Mouse (Mus musculus) neutrophil, adult 65 days (primary cell): ENCODE results near the gene Aadacl3. TPM values are rescaled to one million over a fixed set of nuclear protein-coding genes. Genes with fewer than 3 reads are reported as not detected.

Experiments
- total RNA-seq: library from RNA; stranded (reverse); gene quantifications from 2 replicates; pipeline ENCODE4 v1.2.4, GENCODE M21; 2023

Gene Aadacl3
- not detected in 2 replicates for total RNA-seq

GRCm38 (mm10) chr4:144463656-144464055 is at the start of gene Aadacl3:
Gene Aadacl3, minus strand, starts transcription at chr4:144463756.

GRCm38 (mm10) chr4:144453217-144453616 is 10.3 kb downstream of the Aadacl3 start, which contains the start of gene Gm9944:
Gene Gm9944, minus strand, starts transcription at chr4:144453317.

GRCm38 (mm10) chr4:144438672-144439071 is 24.9 kb downstream of the Aadacl3 start, which contains the start of gene 1700012P22Rik:
Gene 1700012P22Rik, minus strand, starts transcription at chr4:144438772.

GRCm38 (mm10) chr4:144408290-144408689 is 55.3 kb downstream of the Aadacl3 start, which contains the start of gene Pramef12:
Gene Pramef12, minus strand, starts transcription at chr4:144408464.

Other genes with a start within 250 kb of the Aadacl3 start
- gene Pramel5, start 183.3 kb downstream of the Aadacl3 start, total RNA-seq: not detected in 2 replicates
- not detected in 2 replicates for gene Gm13128, start 133.5 kb downstream of the Aadacl3 start, total RNA-seq
- not detected in 2 replicates for gene Gm13119, start 105.8 kb downstream of the Aadacl3 start, total RNA-seq
- gene Pramef20, start 85.8 kb downstream of the Aadacl3 start, total RNA-seq: not detected in 2 replicates
- gene Pramef12, start 55.3 kb downstream of the Aadacl3 start, total RNA-seq: not detected in 2 replicates
- gene 1700012P22Rik, start 25.0 kb downstream of the Aadacl3 start, total RNA-seq: not detected in 2 replicates
- gene Gm9944, start 10.4 kb downstream of the Aadacl3 start, total RNA-seq: not detected in 2 replicates
- gene 9430007A20Rik, start 56.1 kb upstream of the Aadacl3 start, total RNA-seq: not detected in 2 replicates
- gene Gm13124, start 101.4 kb upstream of the Aadacl3 start, total RNA-seq: not detected in 2 replicates
- gene Aadacl4, start 150.0 kb upstream of the Aadacl3 start, total RNA-seq: not detected in 2 replicates
- gene Gm436, start 222.6 kb upstream of the Aadacl3 start, total RNA-seq: not detected in 2 replicates